Mouse (Mus musculus) cerebellum, adult 8-10 months (tissue): ENCODE data around the gene AC124502.3.
A peak's percentile ranks its signal among the peaks of the same experiment; 100 is the strongest.
"Not testable (repeated sequence)": the region's sequence is repeated elsewhere in the genome, so short reads cannot be mapped to it uniquely, and the experiment has no call there.

Experiments
- DNase-seq: peaks from one replicate; pipeline ENCODE4 v3.0.0; 2022

AC124502.3 gene

GRCm38 (mm10) chr19:5086533-5086932, 47.8 kb downstream of the AC124502.3 start:
- DNase-seq = not testable (repeated sequence)

- peak; percentile 92 for DNase-seq
Observed at GRCm38 (mm10) chr19:5087884-5088728, 49.4 kb downstream of the AC124502.3 start, which contains the start of gene Yif1a. Yif1a (plus strand) TSS chr19:5088538.

- DNase-seq = peak; percentile 35
Observed at GRCm38 (mm10) chr19:5089324-5089723, 50.6 kb downstream of the AC124502.3 start.

GRCm38 (mm10) chr19:5092083-5092482, 53.4 kb downstream of the AC124502.3 start:
- no peak for DNase-seq

GRCm38 (mm10) chr19:5093481-5094242, 55.0 kb downstream of the AC124502.3 start:
- DNase-seq = peak; percentile 55

- DNase-seq = peak; percentile 95
Observed at GRCm38 (mm10) chr19:5094243-5094632, 55.5 kb downstream of the AC124502.3 start.

- DNase-seq = no peak
Observed at GRCm38 (mm10) chr19:5094746-5095417, 56.2 kb downstream of the AC124502.3 start.

GRCm38 (mm10) chr19:5095887-5096474, 57.3 kb downstream of the AC124502.3 start:
- no peak for DNase-seq

GRCm38 (mm10) chr19:5097521-5098362, 59.1 kb downstream of the AC124502.3 start:
- no peak for DNase-seq

- peak; percentile 73 for DNase-seq
Observed at GRCm38 (mm10) chr19:5098363-5099143, 59.9 kb downstream of the AC124502.3 start, which contains the start of gene Cnih2. Cnih2 (minus strand) TSS chr19:5098521.
